ENCODE assay signal across 2 mouse cellular contexts in the genomic region with DNA sequence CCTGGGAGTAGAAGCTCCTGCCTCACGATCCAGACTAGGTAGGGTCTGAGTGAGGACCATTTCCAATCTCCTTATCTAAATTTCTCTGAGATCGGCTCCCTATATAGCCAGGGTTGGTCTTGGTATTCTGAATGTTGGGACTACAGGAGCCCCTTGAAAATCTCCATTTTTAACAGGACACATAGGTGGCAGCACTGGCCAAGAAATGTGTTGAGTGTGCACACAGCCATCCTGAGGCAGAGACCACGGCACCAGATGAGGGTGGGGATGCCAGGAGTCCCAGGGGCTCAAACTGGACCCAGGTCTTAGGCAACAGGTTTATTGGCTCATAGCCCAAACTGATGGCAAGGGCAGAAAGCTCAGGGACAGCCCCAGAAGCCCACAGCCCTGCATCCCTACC.
TF ChIP-seq lines count a peak whose summit lies in the region.

No protein-coding gene starts in this region.

TF ChIP-seq in CH12.LX, 34 proteins besides CTCF, POLR2A, EP300 and RAD21:
- TF ChIP-seq GABPA (IDR thresholded peaks at IDR 0.05; ENCODE audit: insufficient replicate concordance, low read depth, low read length): no peak
- TF ChIP-seq MAX (IDR thresholded peaks at IDR 0.05; ENCODE audit: low read length): no peak
- no peak for TF ChIP-seq PAX5 (IDR thresholded peaks at IDR 0.05; ENCODE audit: low read length)
- TF ChIP-seq CHD2 (IDR thresholded peaks at IDR 0.05; ENCODE audit: low read length): no peak
- TF ChIP-seq ZMIZ1 (IDR thresholded peaks at IDR 0.05; ENCODE audit: low read depth, low read length): no peak
- no peak for TF ChIP-seq MAZ (IDR thresholded peaks at IDR 0.05; ENCODE audit: low read depth, low read length)
- no peak for TF ChIP-seq ELF1 (IDR thresholded peaks at IDR 0.05; ENCODE audit: low read depth, low read length)
- no peak for TF ChIP-seq ZKSCAN1 (IDR thresholded peaks at IDR 0.05; ENCODE audit: borderline replicate concordance, low read depth, low read length)
- no peak for TF ChIP-seq USF1 (IDR thresholded peaks at IDR 0.05; ENCODE audit: low read depth, low read length)
- no peak for TF ChIP-seq JUN (IDR thresholded peaks at IDR 0.05; ENCODE audit: insufficient read depth, low read depth, low read length)
- no peak for TF ChIP-seq IRF4 (IDR thresholded peaks at IDR 0.05; ENCODE audit: low read depth, low read length)
- TF ChIP-seq E2F4 (IDR thresholded peaks at IDR 0.05; ENCODE audit: insufficient replicate concordance, low read depth, low read length): no peak
- TF ChIP-seq TCF12 (IDR thresholded peaks at IDR 0.05; ENCODE audit: low read depth, low read length): no peak
- TF ChIP-seq UBTF (IDR thresholded peaks at IDR 0.05; ENCODE audit: low read depth, low read length): no peak
- no peak for TF ChIP-seq SIN3A (IDR thresholded peaks at IDR 0.05; ENCODE audit: low read length)

TF ChIP-seq in MEL, 35 proteins besides CTCF, POLR2A, EP300 and RAD21:
- TF ChIP-seq MYB (IDR thresholded peaks at IDR 0.05; ENCODE audit: low read depth, low read length) (no peak), MAZ (IDR thresholded peaks at IDR 0.05; ENCODE audit: low read depth, low read length) (no peak), POLR2AphosphoS2 (IDR thresholded peaks at IDR 0.05; ENCODE audit: low read length) (no peak), NRF1 (IDR thresholded peaks at IDR 0.05; ENCODE audit: insufficient read depth, low read depth, low read length, poor library complexity, severe bottlenecking) (no peak), ELF1 (IDR thresholded peaks at IDR 0.05; ENCODE audit: low read depth, low read length) (no peak), UBTF (IDR thresholded peaks at IDR 0.05; ENCODE audit: borderline replicate concordance, insufficient read depth, low read depth, low read length) (no peak), ETS1 (IDR thresholded peaks at IDR 0.05; ENCODE audit: low read depth, low read length) (no peak)
